Mouse (Mus musculus): ENCODE data around the gene Nr2f2. TPM values are rescaled to one million over a fixed set of nuclear protein-coding genes. Genes with fewer than 3 reads are reported as not detected.
A peak's percentile ranks its signal among the peaks of the same experiment; 100 is the strongest.

The Nr2f2 gene
- polyA plus RNA-seq, 1 experiment = 54.4 TPM

DNA sequence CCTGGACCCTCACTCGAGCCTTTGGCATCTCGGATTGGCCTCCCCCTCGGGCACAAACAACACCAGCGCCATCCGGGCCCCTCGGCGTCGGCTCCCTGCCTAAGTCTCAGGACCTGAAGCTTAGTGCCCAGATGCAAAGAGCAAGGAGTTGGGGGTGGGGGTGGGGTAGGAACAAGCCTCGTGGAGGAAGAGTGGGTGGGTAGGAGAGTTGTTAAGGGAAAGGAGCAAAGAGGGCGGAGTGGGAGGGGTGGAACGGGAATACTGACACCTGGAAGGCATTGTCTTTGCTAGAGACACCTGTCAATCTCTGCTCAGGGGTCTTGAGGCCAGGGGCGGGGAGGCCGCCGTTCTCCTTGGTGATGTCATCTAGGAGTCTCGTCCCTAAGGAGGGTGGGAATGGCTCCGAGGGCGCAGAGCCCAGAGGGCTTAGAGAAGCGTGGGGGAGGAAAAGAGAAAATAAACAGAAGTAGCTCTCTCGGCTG lies 35.7 kb downstream of the Nr2f2 start:
- Histone ChIP-seq H3K27ac (ENCODE audit: insufficient read depth, low read length) (no peak overlapping the region), H3K4me3 (ENCODE audit: insufficient read depth, low read length) (peak overlapping the region; percentile 10; the same call in 1 of the 2 replicates), H3K4me1 (ENCODE audit: control insufficient read depth, insufficient read depth, low read length) (0 out of 2 replicates have a peak, but pooled peaks cover 2% of the 10 kb centered on the region)
- no peak for TF ChIP-seq CTCF (IDR thresholded peaks at IDR 0.05; ENCODE audit: borderline replicate concordance, insufficient read depth, low read length)
- TF ChIP-seq POLR2A (IDR thresholded peaks at IDR 0.05; ENCODE audit: low read depth, low read length) = no peak

DNA sequence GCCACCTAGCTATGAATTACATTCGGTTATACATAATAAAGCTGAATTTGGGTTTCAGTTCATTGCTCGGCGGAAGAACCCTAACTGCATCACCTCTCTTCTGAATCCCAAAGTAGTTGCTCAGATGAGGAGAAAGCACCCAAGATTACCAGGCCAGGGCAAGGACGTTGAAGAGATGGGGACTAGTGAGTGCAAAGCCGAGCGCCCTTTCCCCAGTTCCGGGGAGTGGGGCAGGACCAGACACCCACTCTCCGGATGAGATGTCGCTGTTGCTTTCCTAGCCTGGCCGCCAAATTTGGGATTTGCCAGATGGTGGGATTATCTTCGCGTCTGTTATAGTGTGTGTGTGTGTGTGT lies 36.4 kb downstream of the Nr2f2 start:
- H3K4me3 ChIP-seq (ENCODE audit: insufficient read depth, low read length) = no peak overlapping the region
- TF ChIP-seq POLR2A (IDR thresholded peaks at IDR 0.05; ENCODE audit: low read depth, low read length) = no peak
- no peak for TF ChIP-seq CTCF (IDR thresholded peaks at IDR 0.05; ENCODE audit: borderline replicate concordance, insufficient read depth, low read length)
- H3K27ac ChIP-seq (ENCODE audit: insufficient read depth, low read length) = no peak overlapping the region
- 0 out of 2 replicates have a peak, but pooled peaks cover 2% of the 10 kb centered on the region for H3K4me1 ChIP-seq (ENCODE audit: control insufficient read depth, insufficient read depth, low read length)

DNA sequence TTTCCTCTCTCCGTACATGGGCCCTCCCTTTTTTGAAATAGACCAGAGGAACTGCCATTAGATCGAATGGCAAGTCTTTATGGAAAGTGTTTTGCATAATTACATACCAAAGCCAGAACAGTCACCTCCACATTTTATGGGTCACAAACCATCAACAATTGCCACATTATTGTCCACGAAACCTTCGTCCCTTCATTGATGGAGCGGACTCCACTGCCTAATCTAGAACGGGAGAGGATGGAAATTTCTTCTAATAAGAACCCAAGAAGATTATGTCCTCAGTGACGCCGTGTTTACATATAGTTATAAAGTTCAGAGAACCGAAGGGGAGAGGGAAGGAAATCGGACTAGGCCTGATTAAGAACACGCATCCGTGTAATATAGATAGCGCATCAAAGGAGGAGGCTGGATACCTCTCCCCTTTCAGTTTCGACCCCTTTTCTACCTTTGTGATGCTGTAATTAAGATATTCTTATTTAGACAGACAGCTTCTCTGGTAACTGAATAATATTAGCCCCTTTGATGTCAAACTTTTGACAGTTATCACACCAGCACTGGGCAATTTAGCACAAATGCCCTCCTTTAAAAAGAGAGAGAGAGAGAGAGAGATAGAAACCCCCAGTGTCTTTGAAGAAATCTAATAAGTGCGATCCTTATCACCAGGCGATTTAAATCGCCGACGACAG lies 36.9 kb downstream of the Nr2f2 start:
- Histone ChIP-seq H3K4me3 (ENCODE audit: insufficient read depth, low read length) (no peak overlapping the region), H3K4me1 (ENCODE audit: control insufficient read depth, insufficient read depth, low read length) (0 out of 2 replicates have a peak, but pooled peaks cover 2% of the 10 kb centered on the region), H3K27ac (ENCODE audit: insufficient read depth, low read length) (no peak overlapping the region)
- no peak for TF ChIP-seq POLR2A (IDR thresholded peaks at IDR 0.05; ENCODE audit: low read depth, low read length)
- TF ChIP-seq CTCF (IDR thresholded peaks at IDR 0.05; ENCODE audit: borderline replicate concordance, insufficient read depth, low read length) = no peak

DNA sequence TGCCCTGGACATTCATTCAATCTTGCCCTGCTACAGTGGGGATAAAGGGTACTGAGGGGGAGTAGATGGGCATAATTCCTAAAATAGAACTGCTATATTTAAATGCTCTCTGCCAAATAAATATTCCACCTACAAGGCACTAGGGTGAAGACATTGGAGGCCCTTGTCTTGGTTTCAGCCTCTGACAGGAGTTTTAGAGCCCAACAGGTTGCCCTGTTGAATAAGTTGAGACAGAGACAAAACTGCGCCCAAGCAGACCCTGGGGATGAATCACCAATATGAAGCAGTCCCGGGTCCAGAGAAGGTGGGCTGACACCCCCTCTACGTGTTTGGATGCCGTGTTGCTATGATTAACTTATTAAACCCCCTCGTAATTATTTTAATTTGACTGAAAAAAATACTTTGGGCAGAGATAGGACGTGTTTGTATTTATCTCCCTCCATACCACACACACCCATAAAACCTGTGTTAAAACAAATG lies 37.5 kb downstream of the Nr2f2 start:
- no peak overlapping the region for H3K4me3 ChIP-seq (ENCODE audit: insufficient read depth, low read length)
- H3K27ac ChIP-seq (ENCODE audit: insufficient read depth, low read length) = no peak overlapping the region
- 0 out of 2 replicates have a peak, but pooled peaks cover 2% of the 10 kb centered on the region for H3K4me1 ChIP-seq (ENCODE audit: control insufficient read depth, insufficient read depth, low read length)
- TF ChIP-seq CTCF (IDR thresholded peaks at IDR 0.05; ENCODE audit: borderline replicate concordance, insufficient read depth, low read length) = no peak
- no peak for TF ChIP-seq POLR2A (IDR thresholded peaks at IDR 0.05; ENCODE audit: low read depth, low read length)

DNA sequence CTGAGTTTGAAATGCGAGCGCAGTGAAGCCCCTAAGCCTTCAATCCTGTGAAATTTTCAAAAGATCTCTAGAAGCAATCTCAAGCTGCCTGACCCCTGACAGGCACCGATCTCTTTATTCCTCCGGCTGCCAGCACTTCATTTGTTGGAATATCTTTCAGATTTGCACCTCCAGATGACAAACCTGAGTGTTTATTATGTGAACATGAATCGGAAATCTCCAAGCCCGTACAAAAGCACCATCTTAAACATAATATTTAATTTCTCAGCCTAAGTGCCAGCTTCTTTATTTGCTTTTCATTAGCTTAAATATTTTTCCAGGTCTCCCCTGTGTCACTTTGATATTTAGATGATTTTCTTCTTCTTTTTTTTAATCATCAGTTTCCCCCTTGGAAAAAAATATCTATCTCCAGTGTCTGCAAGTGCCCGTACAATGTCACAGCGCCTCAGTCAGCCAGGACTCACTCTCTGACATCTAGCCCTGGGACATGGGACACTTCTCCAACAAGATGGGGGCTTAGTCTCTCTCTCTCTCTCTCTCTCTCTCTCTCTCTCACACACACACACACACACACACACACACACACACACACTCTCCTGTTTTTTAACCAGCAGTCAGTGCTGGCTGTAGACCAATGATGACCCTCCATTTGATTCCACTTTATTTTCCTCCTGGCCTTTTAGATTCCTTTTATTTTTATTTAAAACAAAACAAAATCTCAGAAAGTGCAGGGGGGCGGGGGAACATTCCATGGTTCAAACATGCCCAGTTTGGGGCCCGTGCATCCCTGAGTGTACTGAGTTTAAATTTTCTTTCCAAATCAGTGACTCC lies 38.1 kb downstream of the Nr2f2 start:
- Histone ChIP-seq H3K4me1 (ENCODE audit: control insufficient read depth, insufficient read depth, low read length) (0 out of 2 replicates have a peak, but pooled peaks cover 2% of the 10 kb centered on the region), H3K4me3 (ENCODE audit: insufficient read depth, low read length) (no peak overlapping the region), H3K27ac (ENCODE audit: insufficient read depth, low read length) (no peak overlapping the region)
- TF ChIP-seq CTCF (IDR thresholded peaks at IDR 0.05; ENCODE audit: borderline replicate concordance, insufficient read depth, low read length) = no peak
- no peak for TF ChIP-seq POLR2A (IDR thresholded peaks at IDR 0.05; ENCODE audit: low read depth, low read length)

DNA sequence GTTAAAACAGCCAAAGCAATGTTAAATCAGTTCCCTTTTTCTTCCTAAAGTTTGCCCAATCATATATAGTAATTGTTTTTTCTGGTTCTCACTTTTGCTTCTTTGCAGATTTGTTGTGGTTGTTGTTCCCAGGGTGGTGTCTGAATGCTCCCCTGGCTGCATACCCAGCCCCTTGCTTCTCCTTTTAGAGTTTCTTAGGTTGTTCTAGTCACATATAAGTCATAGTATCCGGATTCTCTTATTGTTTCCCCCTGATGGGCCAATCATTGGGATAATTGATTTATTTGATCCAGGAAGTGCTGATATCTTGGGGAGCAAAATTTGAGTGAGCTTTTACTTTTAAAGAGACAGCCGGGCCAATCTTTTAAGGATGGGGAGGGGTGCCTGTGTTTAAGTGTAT lies 39.3 kb downstream of the Nr2f2 start:
- H3K4me3 ChIP-seq (ENCODE audit: insufficient read depth, low read length) = no peak overlapping the region
- TF ChIP-seq POLR2A (IDR thresholded peaks at IDR 0.05; ENCODE audit: low read depth, low read length) (no peak), CTCF (IDR thresholded peaks at IDR 0.05; ENCODE audit: borderline replicate concordance, insufficient read depth, low read length) (no peak)
- H3K4me1 ChIP-seq (ENCODE audit: control insufficient read depth, insufficient read depth, low read length) = no peaks in the 10 kb centered on the region
- no peak overlapping the region for H3K27ac ChIP-seq (ENCODE audit: insufficient read depth, low read length)

DNA sequence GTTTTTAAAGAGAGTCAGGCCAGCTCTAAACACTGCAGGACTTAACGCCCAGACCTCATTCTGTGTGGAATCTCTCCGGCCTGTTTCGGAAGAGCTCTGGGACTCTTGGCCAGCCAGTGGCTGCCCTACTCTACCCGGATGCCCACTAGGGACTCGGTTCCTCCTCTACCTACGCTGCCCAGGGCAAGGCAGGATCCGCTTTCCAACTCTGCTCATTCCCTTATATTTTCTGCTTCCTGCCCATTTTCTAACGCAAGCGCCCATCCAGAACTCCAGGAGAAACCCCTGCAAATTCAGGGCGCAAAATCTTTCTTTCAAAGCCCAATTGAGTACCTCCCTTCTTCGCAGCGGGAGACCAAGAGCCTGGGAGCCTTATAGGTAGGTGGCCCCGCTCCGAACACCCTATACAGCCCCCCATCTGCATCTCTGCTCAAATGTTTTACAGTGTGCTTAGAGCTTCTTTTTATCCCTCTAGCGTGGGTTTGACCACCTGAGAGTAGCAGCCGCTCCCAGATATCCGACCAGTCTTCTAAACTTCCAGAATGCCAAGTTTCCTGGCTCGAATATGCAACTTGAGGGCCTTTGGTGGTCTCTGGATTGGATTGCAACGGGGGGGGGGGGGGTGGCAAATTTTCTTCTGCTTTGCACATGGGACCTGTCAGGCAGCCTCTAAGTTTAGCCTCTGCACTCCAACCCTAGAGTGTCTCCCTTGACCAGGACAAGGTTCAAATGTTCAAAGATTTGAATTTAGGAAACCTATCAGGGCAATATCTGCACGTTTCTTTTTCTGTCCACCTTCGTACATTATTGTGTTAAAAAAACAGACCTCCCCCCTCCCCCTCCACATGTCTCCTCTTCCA lies 40.1 kb downstream of the Nr2f2 start:
- H3K27ac ChIP-seq (ENCODE audit: insufficient read depth, low read length) = no peak overlapping the region
- H3K4me3 ChIP-seq (ENCODE audit: insufficient read depth, low read length) = no peak overlapping the region
- no peak for TF ChIP-seq CTCF (IDR thresholded peaks at IDR 0.05; ENCODE audit: borderline replicate concordance, insufficient read depth, low read length)
- no peak for TF ChIP-seq POLR2A (IDR thresholded peaks at IDR 0.05; ENCODE audit: low read depth, low read length)
- H3K4me1 ChIP-seq (ENCODE audit: control insufficient read depth, insufficient read depth, low read length) = no peaks in the 10 kb centered on the region

DNA sequence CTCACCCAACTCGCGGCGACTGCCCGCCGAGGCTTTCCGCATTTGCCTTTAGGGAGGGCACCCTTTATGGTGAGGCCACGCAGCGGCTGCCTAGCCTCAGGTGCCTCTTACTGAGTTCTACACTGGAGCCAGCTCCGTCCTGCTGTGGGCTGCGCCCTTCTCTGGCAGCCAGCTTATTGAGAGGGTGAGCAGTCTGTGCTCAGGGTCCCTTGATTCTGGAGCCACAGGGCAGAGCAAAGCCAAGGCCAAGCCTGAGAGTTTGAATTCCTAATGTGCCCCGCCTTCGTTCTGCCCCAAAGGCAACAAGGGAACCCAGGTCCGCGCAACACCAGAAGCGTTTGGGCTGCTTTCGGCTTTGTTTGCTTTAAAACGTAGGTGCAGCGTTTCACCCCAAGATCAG lies 41.2 kb downstream of the Nr2f2 start:
- no peak for TF ChIP-seq POLR2A (IDR thresholded peaks at IDR 0.05; ENCODE audit: low read depth, low read length)
- TF ChIP-seq CTCF (IDR thresholded peaks at IDR 0.05; ENCODE audit: borderline replicate concordance, insufficient read depth, low read length) = no peak
- Histone ChIP-seq H3K27ac (ENCODE audit: insufficient read depth, low read length) (no peak overlapping the region), H3K4me1 (ENCODE audit: control insufficient read depth, insufficient read depth, low read length) (no peaks in the 10 kb centered on the region), H3K4me3 (ENCODE audit: insufficient read depth, low read length) (no peak overlapping the region)

DNA sequence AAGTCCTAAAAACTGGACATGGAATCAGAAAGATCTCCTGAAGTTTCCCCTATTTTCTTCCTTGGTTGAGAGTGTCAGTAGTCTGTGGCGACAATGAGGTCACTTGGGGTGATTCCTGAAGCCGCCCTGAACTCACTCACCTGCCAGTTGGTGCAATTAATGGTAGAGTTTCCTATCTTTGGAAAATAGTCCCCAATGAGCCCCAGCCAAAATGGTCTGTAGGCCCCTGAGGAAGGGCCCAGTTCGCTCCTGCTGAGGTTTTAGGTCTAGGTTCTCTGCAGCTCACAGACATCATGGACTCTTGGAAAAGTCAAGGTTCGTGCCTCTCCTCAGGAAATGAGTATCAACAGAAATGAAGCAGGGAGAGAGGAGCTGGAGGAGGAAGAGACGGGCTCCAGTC lies 42.0 kb downstream of the Nr2f2 start:
- Histone ChIP-seq H3K27ac (ENCODE audit: insufficient read depth, low read length) (no peak overlapping the region), H3K4me1 (ENCODE audit: control insufficient read depth, insufficient read depth, low read length) (no peaks in the 10 kb centered on the region), H3K4me3 (ENCODE audit: insufficient read depth, low read length) (no peak overlapping the region)
- no peak for TF ChIP-seq POLR2A (IDR thresholded peaks at IDR 0.05; ENCODE audit: low read depth, low read length)
- no peak for TF ChIP-seq CTCF (IDR thresholded peaks at IDR 0.05; ENCODE audit: borderline replicate concordance, insufficient read depth, low read length)

All from embryonic fibroblast, embryonic 13.5 days (primary cell).